Mouse (Mus musculus) 3T3-L1 (cell line): ENCODE measurements around the gene Gng2.

Experiments used
- DNase-seq: peaks from one replicate; pipeline ENCODE4 v3.0.0-alpha.2; 2015; ENCODE audit warnings: low read depth, low spot score

Gng2 gene

GRCm38 (mm10) chr14:19860281-19860680 is 117.1 kb downstream of the Gng2 start:
- no peak for DNase-seq

GRCm38 (mm10) chr14:19858808-19859776 is 118.3 kb downstream of the Gng2 start:
- DNase-seq = peak; percentile 24

GRCm38 (mm10) chr14:19858279-19858678 is 119.1 kb downstream of the Gng2 start:
- DNase-seq = no peak

- no peak for DNase-seq
Measured at GRCm38 (mm10) chr14:19853471-19853870, 124.0 kb downstream of the Gng2 start.

GRCm38 (mm10) chr14:19839600-19840332 is 137.7 kb downstream of the Gng2 start:
- DNase-seq = peak; percentile 75

GRCm38 (mm10) chr14:19836289-19836688 is 141.1 kb downstream of the Gng2 start:
- DNase-seq = no peak

- DNase-seq = no peak
Measured at GRCm38 (mm10) chr14:19825481-19825880, 151.9 kb downstream of the Gng2 start.

- peak; percentile 88 for DNase-seq
Measured at GRCm38 (mm10) chr14:19823321-19824142, 153.9 kb downstream of the Gng2 start, which contains the start of gene Rtraf. Gene Rtraf, minus strand, starts transcription at chr14:19823824.
